Mouse (Mus musculus) 3T3-L1 (cell line): ENCODE results near the gene Cd163.
A peak's percentile ranks its signal among the peaks of the same experiment; 100 is the strongest.
"Not testable (repeated sequence)": the region's sequence is repeated elsewhere in the genome, so short reads cannot be mapped to it uniquely, and the experiment has no call there.

Experiments used
- DNase-seq: peaks from one replicate; pipeline ENCODE4 v3.0.0-alpha.2; 2015; ENCODE audit warnings: low read depth, low spot score

Cd163 gene

GRCm38 (mm10) chr6:124304356-124304755 lies at the start of gene Cd163:
TSS of gene Cd163 (plus strand) at chr6:124304656.
- DNase-seq: no peak

GRCm38 (mm10) chr6:124255721-124256470 lies 48.6 kb upstream of the Cd163 start:
- DNase-seq: peak; percentile 77

GRCm38 (mm10) chr6:124260198-124260931 lies 44.1 kb upstream of the Cd163 start:
- peak; percentile 86 for DNase-seq

- peak; percentile 89 for DNase-seq
These were observed 41.8 kb upstream of the Cd163 start for GRCm38 (mm10) chr6:124262696-124263095.

- DNase-seq: no peak
These were observed 31.1 kb upstream of the Cd163 start for GRCm38 (mm10) chr6:124273231-124273880.

- DNase-seq: no peak
These were observed 26.8 kb upstream of the Cd163 start for GRCm38 (mm10) chr6:124277641-124278040.

GRCm38 (mm10) chr6:124278291-124278690 lies 26.2 kb upstream of the Cd163 start:
- no peak for DNase-seq

GRCm38 (mm10) chr6:124282731-124283130 lies 21.7 kb upstream of the Cd163 start:
- DNase-seq: no peak

- DNase-seq: not testable (repeated sequence)
These were observed 7.1 kb upstream of the Cd163 start for GRCm38 (mm10) chr6:124297378-124297777.

- DNase-seq: no peak
These were observed 2.8 kb upstream of the Cd163 start for GRCm38 (mm10) chr6:124301447-124302192.

- DNase-seq: peak; percentile 43
These were observed 4.5 kb downstream of the Cd163 start for GRCm38 (mm10) chr6:124308935-124309334.

GRCm38 (mm10) chr6:124312292-124312691 lies 7.8 kb downstream of the Cd163 start:
- no peak for DNase-seq

GRCm38 (mm10) chr6:124320371-124320770 lies 15.9 kb downstream of the Cd163 start:
- DNase-seq: no peak

GRCm38 (mm10) chr6:124321481-124322475 lies 17.3 kb downstream of the Cd163 start:
- peak; percentile 39 for DNase-seq

GRCm38 (mm10) chr6:124328394-124328991 lies 24.0 kb downstream of the Cd163 start:
- DNase-seq: no peak

GRCm38 (mm10) chr6:124329622-124330021 lies 25.2 kb downstream of the Cd163 start:
- no peak for DNase-seq

GRCm38 (mm10) chr6:124345096-124345495 lies 40.6 kb downstream of the Cd163 start:
- no peak for DNase-seq

- no peak for DNase-seq
These were observed 42.2 kb downstream of the Cd163 start for GRCm38 (mm10) chr6:124346613-124347012.

GRCm38 (mm10) chr6:124353246-124353645 lies 48.8 kb downstream of the Cd163 start:
- DNase-seq: peak; percentile 50

GRCm38 (mm10) chr6:124358953-124359352 lies 54.5 kb downstream of the Cd163 start:
- DNase-seq: no peak
